Mouse (Mus musculus): Measurements from ENCODE around the gene Farp1.

The Farp1 gene

DNA sequence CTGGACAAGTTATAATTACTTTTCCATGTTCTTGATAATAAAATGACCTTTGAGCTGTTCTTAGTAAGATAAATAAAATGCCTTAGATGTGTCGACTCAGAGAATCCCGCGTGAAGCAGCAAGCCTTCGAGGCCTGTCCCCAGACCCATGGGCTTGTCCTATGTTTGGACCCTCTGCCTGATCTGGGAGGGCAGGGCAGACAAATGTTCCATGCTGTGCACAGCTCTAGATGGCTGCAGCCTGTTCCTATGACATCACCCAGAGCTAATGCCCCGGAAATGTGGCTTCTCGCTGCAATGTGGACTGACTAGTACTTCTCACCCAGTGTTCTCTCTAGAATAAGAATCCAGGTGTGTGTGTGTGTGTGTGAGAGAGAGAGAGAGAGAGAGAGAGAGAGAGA is 229.5 kb downstream of the Farp1 start:
- DNase-seq (ENCODE audit: low spot score), result no peak

DNA sequence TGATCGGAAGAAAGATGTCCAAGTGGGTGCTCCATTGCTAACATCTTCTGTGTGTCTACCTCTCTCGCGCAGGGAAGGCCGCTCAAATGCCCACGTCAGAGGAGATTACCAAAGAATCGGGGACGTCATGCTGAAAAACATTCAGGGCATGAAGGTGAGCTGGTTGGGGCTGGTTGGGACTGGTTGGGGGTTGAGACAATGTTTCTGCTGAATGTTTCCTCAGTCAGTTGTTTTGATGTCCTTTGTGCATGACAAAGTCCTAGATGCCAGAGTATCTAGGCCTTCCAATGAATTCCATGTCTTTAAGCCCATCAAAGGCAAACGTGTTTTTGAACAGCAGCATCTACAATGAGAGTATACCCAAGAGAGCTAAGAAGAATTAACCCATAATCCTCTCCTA is 232.8 kb downstream of the Farp1 start:
- DNase-seq (ENCODE audit: low spot score), result no peak

GRCm38 (mm10) chr14:121270490-121270889 is 235.5 kb downstream of the Farp1 start:
- DNase-seq (ENCODE audit: low spot score), result no peak

GRCm38 (mm10) chr14:121274985-121275384 is 240.0 kb downstream of the Farp1 start:
- DNase-seq (ENCODE audit: low spot score), result no peak

GRCm38 (mm10) chr14:121276016-121276415 is 241.0 kb downstream of the Farp1 start:
- DNase-seq (ENCODE audit: low spot score), result no peak

- peak; percentile 47 for DNase-seq (ENCODE audit: low spot score)
Measured at GRCm38 (mm10) chr14:121279106-121279505, 244.1 kb downstream of the Farp1 start.

GRCm38 (mm10) chr14:121280601-121281335 is 245.8 kb downstream of the Farp1 start:
- DNase-seq (ENCODE audit: low spot score), result no peak

- DNase-seq (ENCODE audit: low spot score), result no peak
Measured at GRCm38 (mm10) chr14:121281336-121281710, 246.3 kb downstream of the Farp1 start.

GRCm38 (mm10) chr14:121285379-121286120 is 250.6 kb downstream of the Farp1 start:
- DNase-seq (ENCODE audit: low spot score), result no peak

DNA sequence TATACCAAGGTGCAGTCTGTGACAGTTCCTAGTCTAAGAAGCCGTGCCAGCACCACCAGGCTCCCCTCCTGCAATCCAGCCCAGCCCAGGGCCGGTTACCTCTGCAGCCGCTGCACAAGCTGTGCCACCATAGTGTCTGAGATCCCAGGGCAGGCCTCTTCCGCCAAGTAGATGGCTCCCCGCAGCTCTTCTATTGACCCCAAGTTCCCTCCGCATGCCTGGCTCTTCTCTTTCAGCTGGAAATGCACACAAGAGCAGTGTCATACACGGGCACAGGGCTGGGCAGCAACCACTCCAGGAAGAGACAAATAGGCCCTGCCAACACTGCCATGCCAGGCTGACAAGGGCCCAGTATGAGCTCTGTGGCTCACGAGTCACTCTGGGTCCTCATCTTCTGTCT is 256.9 kb downstream of the Farp1 start:
- DNase-seq (ENCODE audit: low spot score), result no peak

DNA sequence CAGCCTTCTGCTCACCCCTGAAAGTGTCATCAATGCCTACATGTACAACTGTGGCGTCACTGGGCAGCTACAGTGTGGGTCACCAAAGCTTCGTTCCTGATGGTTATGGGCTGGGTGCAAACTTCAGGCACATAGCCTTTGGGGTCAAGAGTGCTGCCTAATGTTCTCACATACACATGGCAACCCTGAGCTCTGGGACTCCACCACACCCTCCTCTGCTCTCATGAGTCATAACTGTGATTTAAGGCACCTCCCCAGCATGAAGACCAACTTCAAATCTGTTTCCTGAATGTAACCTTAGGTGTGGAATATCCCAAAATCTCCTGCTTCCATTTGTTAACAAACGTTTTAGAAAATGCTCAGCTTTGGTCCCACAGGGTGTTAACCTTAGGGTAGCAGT is 257.4 kb downstream of the Farp1 start:
- no peak for DNase-seq (ENCODE audit: low spot score)

GRCm38 (mm10) chr14:121294484-121294883 is 259.5 kb downstream of the Farp1 start:
- no peak for DNase-seq (ENCODE audit: low spot score)

GRCm38 (mm10) chr14:121297103-121297502 is 262.1 kb downstream of the Farp1 start:
- no peak for DNase-seq (ENCODE audit: low spot score)

DNA sequence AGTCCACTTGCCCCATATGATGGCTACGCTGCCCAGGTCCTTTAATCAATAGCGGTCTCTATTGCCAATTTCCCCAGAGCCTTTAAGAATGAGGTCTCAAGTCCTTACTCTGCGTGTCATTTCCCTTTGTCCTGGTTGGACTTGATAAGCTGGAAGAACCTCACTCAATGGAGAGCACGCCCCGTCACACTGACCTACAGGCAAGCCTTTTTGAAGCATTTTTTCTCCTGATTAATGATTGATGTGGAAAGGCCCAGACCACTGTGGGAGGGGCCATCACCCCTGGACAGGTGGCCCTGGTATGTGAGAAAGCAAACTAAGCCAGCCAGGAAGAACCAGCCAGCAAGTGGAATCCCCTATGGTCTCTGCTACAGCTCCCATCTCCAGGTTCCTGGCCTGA is 263.5 kb downstream of the Farp1 start:
- no peak for DNase-seq (ENCODE audit: low spot score)

GRCm38 (mm10) chr14:121299093-121299492 is 264.1 kb downstream of the Farp1 start:
- DNase-seq (ENCODE audit: low spot score), result no peak

DNA sequence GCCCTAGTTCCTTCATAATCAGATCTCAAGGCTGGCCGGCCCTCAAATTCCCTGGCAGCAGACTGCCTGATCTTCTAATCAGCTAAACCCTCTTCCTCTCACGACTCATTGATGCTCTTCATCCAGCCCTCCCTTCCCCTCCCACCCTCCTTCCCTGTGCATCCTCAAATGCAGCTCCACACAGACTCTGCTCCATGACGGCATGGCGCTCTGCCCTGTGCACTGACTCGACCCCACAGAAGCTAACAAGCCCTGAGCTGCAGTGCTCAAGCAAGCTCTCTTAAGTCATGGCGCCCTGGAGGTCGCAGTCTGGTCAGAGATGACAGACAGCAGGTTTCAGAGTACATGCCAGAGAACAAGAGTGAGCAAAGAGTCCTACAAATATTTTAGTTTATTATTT is 269.5 kb downstream of the Farp1 start:
- DNase-seq (ENCODE audit: low spot score), result no peak

DNA sequence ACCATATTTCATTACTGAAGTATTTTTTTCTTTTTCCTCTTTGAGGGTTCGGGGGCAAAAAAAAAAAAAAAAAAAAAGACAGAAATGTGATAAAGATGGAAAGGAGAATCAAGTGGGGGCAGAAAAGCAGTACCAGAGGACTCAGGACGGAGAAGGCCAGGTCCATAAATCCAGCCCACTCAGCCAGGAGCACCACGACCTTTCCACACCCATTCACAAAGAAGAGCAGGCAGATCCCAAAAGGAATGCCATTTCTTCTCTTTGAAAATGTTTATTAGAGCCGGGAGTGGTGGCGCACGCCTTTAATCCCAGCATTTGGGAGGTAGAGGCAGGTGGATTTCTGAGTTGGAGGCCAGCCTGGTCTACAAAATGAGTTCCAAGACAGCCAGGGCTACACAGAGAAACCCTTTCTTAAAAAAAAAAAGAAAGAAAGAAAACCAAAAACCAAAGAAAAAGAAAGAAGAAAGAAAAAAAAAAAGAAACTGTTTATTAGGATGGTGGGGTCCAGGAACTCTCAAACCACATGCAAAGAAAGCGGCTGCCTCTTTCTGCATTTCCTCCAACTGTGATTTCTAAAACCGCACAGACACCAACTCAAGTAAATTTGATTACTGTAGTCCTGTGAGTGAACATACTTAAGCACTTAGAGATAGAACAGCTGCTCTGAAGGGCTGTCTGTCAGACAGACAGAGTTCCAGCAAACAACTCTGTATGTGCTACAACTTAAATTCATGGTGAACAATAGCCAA is 270.5 kb downstream of the Farp1 start:
- DNase-seq (ENCODE audit: low spot score), result no peak

DNA sequence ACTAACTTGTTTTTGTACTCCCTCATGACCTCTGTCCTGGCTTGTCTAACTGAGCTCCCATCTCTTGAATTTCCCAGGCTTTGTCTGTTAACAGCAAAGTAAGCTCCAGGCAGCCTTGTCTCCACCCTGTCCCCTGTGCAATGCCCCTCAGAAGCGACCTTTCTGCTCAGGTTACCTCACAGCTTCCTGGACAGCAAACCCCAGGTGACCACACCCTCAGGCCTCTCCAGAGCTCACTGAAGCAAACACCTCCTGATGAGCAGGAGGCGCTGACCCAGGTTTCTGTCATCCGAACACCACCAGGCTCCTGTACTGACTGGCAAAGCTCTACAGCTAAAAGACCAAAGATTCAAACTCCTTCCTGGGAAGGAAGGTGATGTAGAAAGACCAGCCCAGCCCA is 274.9 kb downstream of the Farp1 start:
- no peak for DNase-seq (ENCODE audit: low spot score)

DNA sequence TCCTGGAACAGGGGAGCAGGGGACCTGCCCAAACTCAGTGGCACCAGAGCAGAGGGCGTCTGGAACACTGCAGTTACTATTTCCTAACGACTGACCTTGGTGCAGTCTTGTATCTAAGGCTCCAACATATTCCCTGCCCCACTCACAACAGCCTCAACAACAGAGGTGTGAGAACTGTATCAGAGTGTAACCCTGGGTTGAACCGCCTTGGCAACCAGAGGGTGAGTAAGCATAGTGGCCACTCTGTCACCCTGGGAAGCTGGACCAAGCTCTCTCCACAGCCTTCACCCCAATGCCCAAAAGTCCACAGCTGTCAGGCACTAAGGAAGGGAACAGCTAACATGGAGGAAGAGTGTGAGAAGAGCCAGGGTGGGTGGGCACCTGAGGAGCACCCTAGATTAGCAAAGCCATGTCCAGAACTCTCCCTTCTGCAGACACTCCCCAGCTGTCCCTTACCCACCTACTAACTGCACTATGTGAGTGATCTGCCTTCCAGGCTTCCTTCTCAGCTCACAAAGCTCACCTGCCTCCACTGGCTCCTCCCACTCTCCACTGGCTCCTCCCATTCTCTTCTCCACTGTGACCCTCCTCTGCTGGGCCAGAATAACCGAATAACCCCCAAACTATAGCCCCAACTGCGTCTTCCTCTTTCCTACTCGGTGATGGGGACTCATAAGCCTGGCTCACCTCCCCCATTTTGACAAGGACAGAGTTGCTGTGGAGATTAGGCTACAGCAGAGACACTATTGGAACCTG is 275.5 kb downstream of the Farp1 start:
- DNase-seq (ENCODE audit: low spot score), result no peak

GRCm38 (mm10) chr14:121311083-121311482 is 276.1 kb downstream of the Farp1 start:
- no peak for DNase-seq (ENCODE audit: low spot score)

DNA sequence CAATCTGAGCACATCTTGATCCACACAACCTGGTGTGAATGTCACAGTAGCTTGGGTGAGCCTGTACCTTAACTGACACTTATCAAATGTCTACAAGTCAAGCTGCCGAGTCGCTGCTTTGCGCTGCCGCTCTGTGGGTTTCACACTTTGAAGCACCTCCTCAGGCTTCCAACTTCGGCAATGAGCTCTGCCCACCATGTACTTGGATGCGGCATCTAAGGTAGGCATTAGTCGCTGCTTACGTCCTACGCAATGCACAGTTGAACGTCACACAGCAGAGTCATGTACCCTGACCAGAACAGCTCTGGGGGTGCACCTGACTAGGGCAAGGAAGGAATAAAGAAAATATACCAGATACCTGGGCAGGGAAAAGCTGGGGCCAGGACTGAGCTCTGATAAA is 278.3 kb downstream of the Farp1 start:
- DNase-seq (ENCODE audit: low spot score), result no peak

GRCm38 (mm10) chr14:121314934-121315333 is 279.9 kb downstream of the Farp1 start:
- DNase-seq (ENCODE audit: low spot score), result no peak
